Mouse (Mus musculus) midbrain, embryonic 15.5 days (tissue): Measurements from ENCODE around the gene Vmn2r88. TPM values are rescaled to one million over a fixed set of nuclear protein-coding genes. Genes with fewer than 3 reads are reported as not detected.

Experiments
- polyA plus RNA-seq: library from polyadenylated mRNA; unstranded; fragments of >200 nt; fragmentation: Nextera tagmentation; extraction: Ambion mirVana; gene quantifications from 2 replicates; pipeline ENCODE4 v1.2.1, GENCODE M21; 2015

Vmn2r88 gene
- polyA plus RNA-seq, 1 experiment from 2014 or later, result not detected

Other genes with a start within 250 kb of the Vmn2r88 start
- gene Rnase2b, start 248.6 kb upstream of the Vmn2r88 start, polyA plus RNA-seq, result not detected in 2 replicates
- not detected in 2 replicates for gene Ang2, start 211.7 kb upstream of the Vmn2r88 start, polyA plus RNA-seq
- not detected in 2 replicates for gene Ear14, start 207.4 kb upstream of the Vmn2r88 start, polyA plus RNA-seq
- not detected in 2 replicates for gene Rnase2a, start 154.7 kb upstream of the Vmn2r88 start, polyA plus RNA-seq
- gene Gm7247, start 49.1 kb upstream of the Vmn2r88 start, polyA plus RNA-seq, result not detected in 2 replicates
- gene Vmn2r89, start 41.0 kb downstream of the Vmn2r88 start, polyA plus RNA-seq, result not detected in 2 replicates
- not detected in 2 replicates for gene Gm5622, start 142.0 kb downstream of the Vmn2r88 start, polyA plus RNA-seq
- not detected in 2 replicates for gene Gm17175, start 163.2 kb downstream of the Vmn2r88 start, polyA plus RNA-seq
- not detected in 2 replicates for gene Gm17174, start 181.3 kb downstream of the Vmn2r88 start, polyA plus RNA-seq
- gene Gm17078, start 200.5 kb downstream of the Vmn2r88 start, polyA plus RNA-seq, result not detected in 2 replicates
- gene Gm4181, start 224.8 kb downstream of the Vmn2r88 start, polyA plus RNA-seq, result not detected in 2 replicates